Mouse (Mus musculus): Measurements from ENCODE around the gene Mrrf. TPM values are rescaled to one million over a fixed set of nuclear protein-coding genes. Genes with fewer than 3 reads are reported as not detected.
A peak's percentile ranks its signal among the peaks of the same experiment; 100 is the strongest.
"Not testable (repeated sequence)": the region's sequence is repeated elsewhere in the genome, so short reads cannot be mapped to it uniquely, and the experiment has no call there.

The Mrrf gene
- total and polyA plus RNA-seq, 2 experiments from 2014 or later: 29.7 to 38.5 TPM

DNA sequence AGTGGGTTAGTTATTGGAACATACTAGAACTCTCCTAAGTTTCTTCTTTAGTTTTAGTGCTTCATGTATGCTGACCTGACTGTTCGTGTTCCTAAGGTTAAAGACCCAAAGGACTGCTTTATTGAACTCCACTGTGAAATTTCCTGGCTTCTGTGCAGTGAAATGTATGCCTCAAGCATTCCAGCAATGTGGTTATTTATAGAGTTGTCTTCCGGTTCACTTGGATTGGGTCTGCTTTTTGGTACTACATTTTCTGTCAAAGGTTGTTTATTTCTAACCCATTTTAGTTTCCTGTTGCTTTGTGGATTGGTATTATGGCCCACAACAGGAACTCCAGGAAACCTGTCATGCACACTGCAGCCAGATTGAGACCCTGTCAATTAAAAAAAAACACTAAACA, 2.9 kb downstream of the Mrrf start:
- ATAC-seq (ENCODE audit: insufficient read depth, low read depth): no peak
- H3K4me1 ChIP-seq (ENCODE audit: control insufficient read depth, insufficient read depth): peaks cover 35% of the 10 kb centered on the region
- no peak for DNase-seq (ENCODE audit: low spot score)
- TF ChIP-seq EP300 (IDR thresholded peaks at IDR 0.05; ENCODE audit: low read depth): no peak
- TF ChIP-seq CTCF (IDR thresholded peaks at IDR 0.05; ENCODE audit: low read depth): no peak
- H3K27ac ChIP-seq (ENCODE audit: low read depth): peak overlapping the region; percentile 87
- peaks cover 25% of the 10 kb centered on the region for H3K36me3 ChIP-seq (replicated peaks; ENCODE audit: control insufficient read depth, insufficient read depth, low read length)
- peak overlapping the region; percentile 19 for H3K4me2 ChIP-seq (ENCODE audit: low read depth, low read length)
- H3K9me3 ChIP-seq (replicated peaks; ENCODE audit: control insufficient read depth, low read length): no peaks in the 10 kb centered on the region
- H3K4me3 ChIP-seq (ENCODE audit: low read depth, low read length): no peak overlapping the region
- no peak overlapping the region for H3K9ac ChIP-seq (replicated peaks; ENCODE audit: low read depth, low read length)
- WGBS: 11% methylated on average over 2 of the region's 2 CpGs
- no peaks in the 10 kb centered on the region for H3K27me3 ChIP-seq (ENCODE audit: control insufficient read depth, insufficient read depth, low read length)

DNA sequence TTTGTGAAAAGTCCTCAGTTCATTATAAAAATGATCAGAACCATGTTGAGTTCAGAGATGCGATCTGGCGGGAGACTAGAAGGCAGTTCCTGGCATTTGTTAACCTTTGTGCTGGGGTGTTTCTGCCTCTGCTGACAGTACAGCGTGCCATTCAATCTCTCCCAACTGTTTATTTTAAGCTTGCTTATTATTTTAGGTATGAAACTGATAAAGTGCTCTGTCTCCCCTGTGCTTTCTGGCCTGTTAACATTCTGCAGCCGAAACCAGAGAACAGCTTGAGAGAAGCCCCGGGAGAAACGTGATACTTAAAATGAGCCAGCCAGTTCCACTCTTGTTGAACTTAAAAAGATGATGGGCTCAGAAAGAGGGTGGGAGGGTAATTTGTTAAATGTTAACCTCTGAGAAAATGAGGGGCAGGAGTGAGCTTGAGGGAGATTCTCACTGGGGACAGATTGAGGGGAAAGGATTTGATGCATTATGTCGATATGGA, 12.7 kb downstream of the Mrrf start:
- DNase-seq (ENCODE audit: low spot score) (peak; percentile 37), ATAC-seq (ENCODE audit: insufficient read depth, low read depth) (peak; percentile 81)
- Histone ChIP-seq H3K9ac (replicated peaks; ENCODE audit: low read depth, low read length) (no peak overlapping the region), H3K4me1 (ENCODE audit: control insufficient read depth, insufficient read depth) (0 out of 2 replicates have a peak, but pooled peaks cover 4% of the 10 kb centered on the region), H3K27me3 (ENCODE audit: control insufficient read depth, insufficient read depth, low read length) (no peaks in the 10 kb centered on the region), H3K27ac (ENCODE audit: low read depth) (peak overlapping the region; percentile 82), H3K36me3 (replicated peaks; ENCODE audit: control insufficient read depth, insufficient read depth, low read length) (peaks cover 8% of the 10 kb centered on the region), H3K4me3 (ENCODE audit: low read depth, low read length) (no peak overlapping the region), H3K4me2 (ENCODE audit: low read depth, low read length) (peak overlapping the region; percentile 2), H3K9me3 (replicated peaks; ENCODE audit: control insufficient read depth, low read length) (no peaks in the 10 kb centered on the region)
- TF ChIP-seq EP300 (IDR thresholded peaks at IDR 0.05; ENCODE audit: low read depth): no peak
- no peak for TF ChIP-seq CTCF (IDR thresholded peaks at IDR 0.05; ENCODE audit: low read depth)
- 32% methylated on average over 7 of the region's 7 CpGs for WGBS

DNA sequence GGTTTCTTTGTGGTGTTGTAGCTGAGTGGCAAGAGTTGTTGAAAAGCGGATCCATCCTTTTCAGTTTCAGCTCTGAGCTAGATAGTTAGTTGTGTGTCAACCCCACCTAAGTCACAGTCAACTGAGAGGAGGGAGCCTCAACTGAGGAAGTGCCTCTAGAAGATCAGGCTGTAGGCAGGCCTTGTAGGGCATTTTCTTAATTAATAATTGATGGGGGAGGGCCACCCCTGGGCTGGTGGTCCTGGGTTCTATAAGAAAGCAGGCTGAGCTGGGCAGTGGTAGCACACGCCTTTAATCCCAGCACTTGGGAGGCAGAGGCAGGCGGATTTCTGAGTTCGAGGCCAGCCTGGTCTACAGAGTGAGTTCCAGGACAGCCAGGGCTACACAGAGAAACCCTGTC, 16.2 kb downstream of the Mrrf start:
- peaks cover 26% of the 10 kb centered on the region for H3K36me3 ChIP-seq (replicated peaks; ENCODE audit: control insufficient read depth, insufficient read depth, low read length)
- H3K4me1 ChIP-seq (ENCODE audit: control insufficient read depth, insufficient read depth); DNase-seq (ENCODE audit: low spot score); H3K27ac ChIP-seq (ENCODE audit: low read depth); ATAC-seq (ENCODE audit: insufficient read depth, low read depth); H3K27me3 ChIP-seq (ENCODE audit: control insufficient read depth, insufficient read depth, low read length); H3K9ac ChIP-seq (replicated peaks; ENCODE audit: low read depth, low read length); H3K4me3 ChIP-seq (ENCODE audit: low read depth, low read length); H3K4me2 ChIP-seq (ENCODE audit: low read depth, low read length); H3K9me3 ChIP-seq (replicated peaks; ENCODE audit: control insufficient read depth, low read length): not testable (repeated sequence)
- WGBS: 95% methylated on average over 4 of the region's 4 CpGs

DNA sequence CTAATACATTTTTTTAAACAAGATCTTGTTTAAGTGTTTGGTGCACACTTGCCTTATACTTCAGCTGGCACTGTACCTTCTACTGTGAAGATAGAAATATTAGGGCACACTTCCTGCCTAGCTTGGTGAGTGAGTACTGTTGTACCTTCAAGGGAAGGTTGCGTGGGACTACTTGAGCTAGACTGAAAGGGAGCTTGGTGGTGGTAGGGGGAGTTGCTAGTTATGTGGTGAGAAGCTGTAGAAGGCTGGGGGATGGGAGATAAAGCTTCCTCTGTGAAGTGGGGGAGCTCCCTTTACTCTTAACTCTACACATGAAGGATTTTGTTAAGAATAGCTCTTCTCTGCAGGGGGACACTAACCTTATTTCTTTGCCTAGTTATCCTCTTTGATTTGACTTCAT, 21.3 kb downstream of the Mrrf start:
- ATAC-seq (ENCODE audit: insufficient read depth, low read depth): no peak

DNA sequence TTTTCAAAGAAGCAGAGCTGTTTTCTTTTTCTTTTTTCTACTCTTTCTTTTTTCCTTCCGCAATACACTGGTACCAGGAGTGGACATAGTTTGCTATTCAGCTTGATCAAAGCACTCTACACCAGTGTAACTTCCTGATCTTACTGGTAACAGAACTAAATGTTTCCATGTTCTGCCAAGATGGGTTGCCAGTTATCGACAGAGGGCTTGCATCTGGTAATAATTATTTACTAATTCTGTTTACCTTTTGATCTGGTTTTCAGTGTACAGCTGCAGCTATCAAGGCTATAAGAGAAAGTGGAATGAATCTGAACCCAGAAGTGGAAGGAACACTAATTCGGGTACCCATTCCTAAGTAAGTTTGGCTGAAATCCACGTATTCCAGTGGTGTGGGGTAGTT, 23.1 kb downstream of the Mrrf start:
- H3K4me2 ChIP-seq (ENCODE audit: low read depth, low read length): no peak overlapping the region
- no peak overlapping the region for H3K27ac ChIP-seq (ENCODE audit: low read depth)
- no peak for ATAC-seq (ENCODE audit: insufficient read depth, low read depth)
- H3K9ac ChIP-seq (replicated peaks; ENCODE audit: low read depth, low read length): no peak overlapping the region
- no peaks in the 10 kb centered on the region for H3K4me1 ChIP-seq (ENCODE audit: control insufficient read depth, insufficient read depth)
- no peak for TF ChIP-seq EP300 (IDR thresholded peaks at IDR 0.05; ENCODE audit: low read depth)
- TF ChIP-seq CTCF (IDR thresholded peaks at IDR 0.05; ENCODE audit: low read depth): no peak
- H3K9me3 ChIP-seq (replicated peaks; ENCODE audit: control insufficient read depth, low read length): no peaks in the 10 kb centered on the region
- H3K36me3 ChIP-seq (replicated peaks; ENCODE audit: control insufficient read depth, insufficient read depth, low read length): peaks cover 36% of the 10 kb centered on the region
- DNase-seq (ENCODE audit: low spot score): no peak
- no peaks in the 10 kb centered on the region for H3K27me3 ChIP-seq (ENCODE audit: control insufficient read depth, insufficient read depth, low read length)
- WGBS: 84% methylated on average over 4 of the region's 4 CpGs
- no peak overlapping the region for H3K4me3 ChIP-seq (ENCODE audit: low read depth, low read length)

More for the DNA sequence above, 21.3 kb downstream of the Mrrf start:
- Histone ChIP-seq H3K36me3 (replicated peaks; ENCODE audit: control insufficient read depth, insufficient read depth, low read length) (peaks cover 48% of the 10 kb centered on the region), H3K9me3 (replicated peaks; ENCODE audit: control insufficient read depth, low read length) (no peaks in the 10 kb centered on the region), H3K4me1 (ENCODE audit: control insufficient read depth, insufficient read depth) (no peaks in the 10 kb centered on the region), H3K9ac (replicated peaks; ENCODE audit: low read depth, low read length) (no peak overlapping the region), H3K27ac (ENCODE audit: low read depth) (no peak overlapping the region), H3K4me2 (ENCODE audit: low read depth, low read length) (no peak overlapping the region), H3K4me3 (ENCODE audit: low read depth, low read length) (no peak overlapping the region), H3K27me3 (ENCODE audit: control insufficient read depth, insufficient read depth, low read length) (no peaks in the 10 kb centered on the region)
- 95% methylated on average over 1 of the region's 1 CpGs for WGBS
- TF ChIP-seq EP300 (IDR thresholded peaks at IDR 0.05; ENCODE audit: low read depth): no peak
- DNase-seq (ENCODE audit: low spot score): no peak

GRCm38 (mm10) chr2:36167990-36168618, 31.9 kb downstream of the Mrrf start:
- no peak for TF ChIP-seq EP300 (IDR thresholded peaks at IDR 0.05; ENCODE audit: low read depth)
- no peak for TF ChIP-seq CTCF (IDR thresholded peaks at IDR 0.05; ENCODE audit: low read depth)
- Histone ChIP-seq H3K9me3 (replicated peaks; ENCODE audit: control insufficient read depth, low read length) (no peaks in the 10 kb centered on the region), H3K9ac (replicated peaks; ENCODE audit: low read depth, low read length) (no peak overlapping the region), H3K4me1 (ENCODE audit: control insufficient read depth, insufficient read depth) (peaks cover 14% of the 10 kb centered on the region), H3K36me3 (replicated peaks; ENCODE audit: control insufficient read depth, insufficient read depth, low read length) (peaks cover 6% of the 10 kb centered on the region; the same call in 1 of the 2 replicates), H3K4me3 (ENCODE audit: low read depth, low read length) (no peak overlapping the region), H3K4me2 (ENCODE audit: low read depth, low read length) (no peak overlapping the region), H3K27me3 (ENCODE audit: control insufficient read depth, insufficient read depth, low read length) (no peaks in the 10 kb centered on the region), H3K27ac (ENCODE audit: low read depth) (no peak overlapping the region)
- WGBS: 34% methylated on average over 1 of the region's 1 CpGs
- no peak for DNase-seq (ENCODE audit: low spot score)
- peak; percentile 50; the same call in 1 of the 2 replicates for ATAC-seq (ENCODE audit: insufficient read depth, low read depth)
